Mouse (Mus musculus): ENCODE results near the gene Arnt. TPM values are rescaled to one million over a fixed set of nuclear protein-coding genes. Genes with fewer than 3 reads are reported as not detected.

The Arnt gene
- polyA plus RNA-seq, 1 experiment from 2014 or later = 52.3 TPM

DNA sequence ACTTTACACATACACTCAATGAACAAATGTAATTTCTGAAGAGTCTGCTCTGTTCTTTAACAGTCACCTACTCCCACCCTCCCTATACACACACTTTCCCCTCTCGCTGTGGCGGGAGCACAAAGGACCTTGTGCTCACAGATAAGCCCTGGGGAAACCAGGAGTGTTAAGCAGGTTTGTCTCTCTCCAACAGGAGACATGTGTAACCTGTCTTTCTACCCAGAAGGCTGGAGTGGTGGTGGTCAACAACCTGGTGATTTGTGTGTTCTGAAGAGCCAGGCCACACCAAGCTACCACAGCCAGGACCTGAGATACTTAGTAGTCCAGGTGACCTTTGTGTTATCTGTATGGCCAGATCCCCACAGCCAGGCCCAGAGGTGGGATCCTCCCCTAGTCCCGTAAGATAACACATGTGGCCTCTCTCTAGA, 82.4 kb downstream of the Arnt start:
- no peaks in the 10 kb centered on the region for H3K27me3 ChIP-seq
- 98% methylated on average over 3 of the region's 3 CpGs for WGBS
- H3K36me3 ChIP-seq = no peaks in the 10 kb centered on the region
- no peak overlapping the region for H3K4me2 ChIP-seq
- no peak overlapping the region for H3K9ac ChIP-seq
- no peak overlapping the region for H3K27ac ChIP-seq
- ATAC-seq (ENCODE audit: insufficient number of reproducible peaks, low FRiP score, low TSS enrichment, low read depth) = no peak
- H3K9me3 ChIP-seq = no peaks in the 10 kb centered on the region
- H3K4me1 ChIP-seq = peaks cover 2% of the 10 kb centered on the region; the same call in 1 of the 2 replicates
- H3K4me3 ChIP-seq = no peak overlapping the region

DNA sequence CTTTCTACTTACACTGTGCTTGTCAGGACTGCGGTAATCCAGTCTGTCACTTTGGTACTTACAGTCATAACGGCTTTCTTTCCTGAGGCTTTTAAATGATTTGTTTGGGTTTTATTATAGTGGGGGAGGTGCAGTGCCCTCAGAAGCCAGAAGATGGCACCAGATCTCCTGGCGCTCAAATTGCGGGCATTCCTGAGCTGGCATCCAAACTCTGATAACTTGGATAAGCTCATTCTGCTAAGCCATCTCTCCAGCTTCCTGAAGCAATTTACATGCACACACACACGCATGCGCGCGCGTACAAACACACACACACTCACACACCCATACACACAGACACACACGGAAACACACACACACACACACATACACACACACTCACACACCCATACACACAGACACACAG, 83.3 kb downstream of the Arnt start:
- no peak for ATAC-seq (ENCODE audit: insufficient number of reproducible peaks, low FRiP score, low TSS enrichment, low read depth)

DNA sequence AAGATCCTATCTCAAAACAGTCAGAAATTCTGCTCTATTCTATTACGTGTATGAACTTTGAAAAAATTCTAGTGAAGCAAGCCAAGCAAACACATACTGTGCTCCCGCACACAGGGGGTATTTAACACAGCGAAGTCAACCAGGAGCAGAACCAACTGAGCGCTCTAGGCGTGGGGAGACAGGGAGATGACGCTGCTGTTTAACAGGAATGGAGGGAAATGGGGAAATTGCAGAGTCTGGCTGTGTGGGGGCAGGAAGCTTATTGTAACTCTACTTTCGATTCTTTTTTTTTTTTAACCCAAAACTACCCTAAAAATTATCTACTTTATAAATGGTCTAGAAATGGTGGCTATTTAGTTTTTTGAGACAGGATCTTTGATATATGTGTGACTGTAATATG, 84.7 kb downstream of the Arnt start:
- Histone ChIP-seq H3K36me3 (no peaks in the 10 kb centered on the region), H3K27me3 (no peaks in the 10 kb centered on the region), H3K9me3 (no peaks in the 10 kb centered on the region), H3K4me2 (no peak overlapping the region), H3K4me1 (peaks cover 2% of the 10 kb centered on the region; the same call in 1 of the 2 replicates), H3K27ac (no peak overlapping the region), H3K4me3 (no peak overlapping the region), H3K9ac (no peak overlapping the region)
- ATAC-seq (ENCODE audit: insufficient number of reproducible peaks, low FRiP score, low TSS enrichment, low read depth) = no peak
- 77% methylated on average over 7 of the region's 7 CpGs for WGBS

More for the DNA sequence above, 83.3 kb downstream of the Arnt start:
- Histone ChIP-seq H3K9ac (no peak overlapping the region), H3K36me3 (no peaks in the 10 kb centered on the region), H3K4me2 (no peak overlapping the region), H3K27ac (no peak overlapping the region), H3K4me1 (peaks cover 2% of the 10 kb centered on the region; the same call in 1 of the 2 replicates), H3K4me3 (no peak overlapping the region), H3K9me3 (no peaks in the 10 kb centered on the region), H3K27me3 (no peaks in the 10 kb centered on the region)
- WGBS = 18% methylated on average over 10 of the region's 10 CpGs

DNA sequence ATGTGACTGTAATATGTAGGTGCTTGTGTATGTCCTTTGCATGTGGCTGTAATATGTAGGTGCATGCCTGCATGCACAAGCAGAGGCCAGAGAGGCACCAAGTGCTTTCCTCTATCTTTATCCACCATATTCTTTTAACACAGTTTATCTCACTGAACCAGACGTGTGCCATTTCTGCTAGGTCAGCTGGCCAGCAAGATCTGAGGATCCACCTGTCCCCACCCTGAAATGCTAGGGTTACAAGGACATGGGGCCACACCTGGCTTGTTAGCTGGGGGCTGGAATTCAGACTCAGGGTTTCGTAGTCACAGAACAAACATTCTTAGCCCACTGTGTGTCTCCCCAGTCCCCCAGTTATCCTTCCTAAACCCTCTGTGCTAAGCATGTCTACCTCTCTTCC, 85.1 kb downstream of the Arnt start:
- H3K9ac ChIP-seq = no peak overlapping the region
- peaks cover 2% of the 10 kb centered on the region; the same call in 1 of the 2 replicates for H3K4me1 ChIP-seq
- ATAC-seq (ENCODE audit: insufficient number of reproducible peaks, low FRiP score, low TSS enrichment, low read depth) = no peak
- H3K4me2 ChIP-seq = no peak overlapping the region
- no peaks in the 10 kb centered on the region for H3K9me3 ChIP-seq
- H3K27me3 ChIP-seq = no peaks in the 10 kb centered on the region
- H3K36me3 ChIP-seq = no peaks in the 10 kb centered on the region
- H3K4me3 ChIP-seq = no peak overlapping the region
- H3K27ac ChIP-seq = no peak overlapping the region
- WGBS = 67% methylated on average over 2 of the region's 2 CpGs

DNA sequence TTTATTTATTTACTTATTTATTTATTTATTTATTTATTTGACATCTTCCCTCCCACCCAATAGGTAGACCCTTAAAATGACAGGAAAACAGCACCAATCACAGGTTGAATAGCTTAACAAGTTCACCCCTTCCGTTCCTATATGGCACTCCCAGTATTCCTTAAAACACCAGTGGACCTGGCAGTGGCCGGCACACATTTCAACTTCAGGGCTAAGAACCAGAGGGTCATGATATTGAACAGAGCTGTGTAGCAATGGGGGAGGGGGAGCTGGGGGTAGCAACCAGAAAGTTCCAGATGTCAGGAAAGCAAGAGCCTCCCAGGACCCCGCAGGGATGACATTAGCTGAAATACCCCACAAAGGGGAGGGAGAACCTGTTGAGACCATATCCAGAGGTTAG, 85.9 kb downstream of the Arnt start:
- Histone ChIP-seq H3K4me3 (no peak overlapping the region), H3K9me3 (no peaks in the 10 kb centered on the region), H3K4me2 (no peak overlapping the region), H3K9ac (no peak overlapping the region), H3K36me3 (no peaks in the 10 kb centered on the region), H3K27me3 (no peaks in the 10 kb centered on the region), H3K4me1 (peaks cover 2% of the 10 kb centered on the region; the same call in 1 of the 2 replicates), H3K27ac (no peak overlapping the region)
- no peak for ATAC-seq (ENCODE audit: insufficient number of reproducible peaks, low FRiP score, low TSS enrichment, low read depth)
- 89% methylated on average over 3 of the region's 3 CpGs for WGBS

DNA sequence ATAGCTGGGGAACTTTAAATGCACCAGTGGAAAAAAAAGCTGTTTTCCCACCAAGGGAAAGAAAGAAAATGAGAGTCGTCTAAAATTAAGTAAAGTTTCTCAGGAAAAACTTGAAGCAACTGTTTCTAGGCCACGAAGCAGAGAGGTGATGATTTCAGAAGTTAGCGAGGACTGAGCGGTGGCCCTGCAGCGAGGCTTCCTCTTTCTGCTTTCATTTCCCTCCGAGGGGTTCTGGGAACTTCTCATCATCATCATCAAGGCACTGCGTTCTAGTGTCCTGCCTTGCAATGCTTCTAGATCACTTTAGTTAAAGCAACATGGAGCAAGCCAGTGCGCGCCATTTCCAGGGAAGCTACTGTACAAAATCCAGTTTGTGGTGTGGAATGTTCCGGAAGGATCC, 87.0 kb downstream of the Arnt start:
- 81% methylated on average over 10 of the region's 10 CpGs for WGBS
- ATAC-seq (ENCODE audit: insufficient number of reproducible peaks, low FRiP score, low TSS enrichment, low read depth) = no peak
- Histone ChIP-seq H3K4me2 (no peak overlapping the region), H3K27me3 (no peaks in the 10 kb centered on the region), H3K36me3 (no peaks in the 10 kb centered on the region), H3K27ac (no peak overlapping the region), H3K4me3 (no peak overlapping the region), H3K9ac (no peak overlapping the region), H3K4me1 (peaks cover 2% of the 10 kb centered on the region; the same call in 1 of the 2 replicates), H3K9me3 (no peaks in the 10 kb centered on the region)

DNA sequence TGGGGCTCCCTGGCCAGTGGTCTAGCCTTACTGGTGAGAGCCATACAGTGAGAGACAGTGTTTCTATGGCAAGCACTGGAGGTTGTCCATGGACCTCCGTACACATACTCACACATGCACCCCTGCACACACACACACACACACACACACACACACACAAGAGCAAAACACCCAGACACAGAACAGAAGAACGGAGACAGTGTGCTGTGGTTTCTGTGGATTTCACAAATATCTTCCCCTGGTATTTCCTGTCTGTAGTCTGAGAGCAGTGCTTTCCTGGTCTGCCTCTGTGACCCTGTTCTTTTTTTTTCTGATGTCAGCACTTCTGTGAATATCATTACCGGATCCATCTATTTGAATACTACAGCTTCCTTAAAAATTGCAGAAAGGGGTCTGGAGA, 89.5 kb downstream of the Arnt start:
- H3K27ac ChIP-seq = no peak overlapping the region
- 54% methylated on average over 3 of the region's 3 CpGs for WGBS
- H3K4me2 ChIP-seq = no peak overlapping the region
- no peaks in the 10 kb centered on the region for H3K27me3 ChIP-seq
- H3K9me3 ChIP-seq = no peaks in the 10 kb centered on the region
- H3K9ac ChIP-seq = no peak overlapping the region
- H3K4me3 ChIP-seq = no peak overlapping the region
- H3K36me3 ChIP-seq = no peaks in the 10 kb centered on the region
- H3K4me1 ChIP-seq = no peaks in the 10 kb centered on the region
- ATAC-seq (ENCODE audit: insufficient number of reproducible peaks, low FRiP score, low TSS enrichment, low read depth) = no peak

DNA sequence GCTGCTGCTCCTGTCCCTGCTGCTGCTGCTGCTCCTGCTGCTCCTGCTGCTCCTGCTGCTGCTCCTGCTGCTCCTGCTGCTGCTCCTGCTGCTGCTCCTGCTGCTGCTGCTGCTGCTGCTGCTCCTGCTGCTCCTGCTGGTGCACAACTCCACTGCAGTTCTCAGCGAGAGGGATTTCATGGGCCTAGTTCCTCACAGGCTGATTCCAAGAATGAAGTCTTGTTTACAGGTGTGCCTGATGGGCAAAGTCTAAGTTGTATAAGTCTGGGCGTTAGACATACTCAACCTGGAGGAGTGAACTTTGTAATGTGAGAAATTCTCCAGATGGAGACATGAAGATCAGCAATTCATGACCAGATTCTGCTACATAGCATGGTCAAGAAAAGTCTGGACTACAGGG, 90.5 kb downstream of the Arnt start:
- ATAC-seq (ENCODE audit: insufficient number of reproducible peaks, low FRiP score, low TSS enrichment, low read depth) = no peak

DNA sequence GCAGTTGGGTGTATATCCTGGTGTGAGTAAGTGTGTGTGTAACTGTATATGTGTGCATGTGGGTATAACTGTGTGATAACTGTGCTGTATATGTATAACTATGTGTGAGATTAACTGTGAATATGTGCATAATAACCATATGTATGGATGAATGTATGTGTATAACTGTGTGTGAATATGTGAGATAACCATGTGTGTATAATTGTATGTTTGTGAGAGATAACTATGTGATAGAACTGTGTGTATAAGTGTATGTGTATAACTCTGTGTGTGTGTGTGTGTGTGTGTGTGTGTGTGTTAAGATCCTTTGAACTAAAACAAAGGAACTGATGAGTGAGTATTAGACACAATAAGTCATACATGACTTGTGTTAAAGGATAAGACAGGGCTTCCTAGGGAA, 91.9 kb downstream of the Arnt start:
- Histone ChIP-seq H3K4me2 (no peak overlapping the region), H3K36me3 (no peaks in the 10 kb centered on the region), H3K9ac (no peak overlapping the region), H3K9me3 (no peaks in the 10 kb centered on the region), H3K4me1 (no peaks in the 10 kb centered on the region), H3K4me3 (no peak overlapping the region), H3K27ac (no peak overlapping the region), H3K27me3 (no peaks in the 10 kb centered on the region)
- ATAC-seq (ENCODE audit: insufficient number of reproducible peaks, low FRiP score, low TSS enrichment, low read depth) = no peak

More for the DNA sequence above, 90.5 kb downstream of the Arnt start:
- Histone ChIP-seq H3K27me3 (no peaks in the 10 kb centered on the region), H3K4me1 (no peaks in the 10 kb centered on the region), H3K36me3 (no peaks in the 10 kb centered on the region), H3K4me3 (no peak overlapping the region), H3K4me2 (no peak overlapping the region), H3K27ac (no peak overlapping the region), H3K9ac (no peak overlapping the region), H3K9me3 (no peaks in the 10 kb centered on the region)
- WGBS = 62% methylated on average over 2 of the region's 2 CpGs

DNA sequence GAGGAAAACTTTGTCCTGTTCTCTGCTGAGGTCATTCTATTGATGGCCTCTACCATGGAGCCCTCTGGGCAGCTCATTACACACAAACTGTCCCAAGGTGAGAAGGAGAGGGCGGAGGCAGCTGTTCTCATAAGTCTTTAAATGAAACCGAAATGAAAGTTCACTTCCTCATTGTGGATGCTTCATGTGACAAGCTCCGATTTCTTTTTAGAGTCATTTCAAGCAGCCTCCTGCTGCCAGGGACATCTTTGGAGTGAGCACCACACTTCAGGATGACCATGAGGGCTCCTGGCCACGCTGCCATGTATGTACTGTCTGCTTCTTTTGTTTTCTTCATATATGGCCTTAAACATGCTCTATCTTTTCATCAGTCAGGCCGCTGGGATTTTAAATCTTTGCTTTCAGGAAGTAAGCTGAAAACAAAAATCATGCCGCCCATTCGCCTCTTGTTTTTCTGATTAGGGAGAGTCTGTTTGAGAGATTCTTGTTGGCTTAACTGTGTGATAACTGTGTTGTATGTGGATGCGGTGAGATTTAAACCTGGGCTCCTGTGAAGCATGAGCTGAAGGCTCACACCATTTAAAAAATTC, 92.5 kb downstream of the Arnt start, which contains the start of gene Ctss:
Ctss (plus strand) TSS at position 165 of the 590 bp plus-strand sequence.
- ATAC-seq (ENCODE audit: insufficient number of reproducible peaks, low FRiP score, low TSS enrichment, low read depth) = no peak
- Histone ChIP-seq H3K36me3 (no peaks in the 10 kb centered on the region), H3K4me3 (no peak within 1 kb of the TSS), H3K4me1 (no peaks in the 10 kb centered on the region), H3K27ac (no peak within 1 kb of the TSS), H3K4me2 (no peak within 1 kb of the TSS), H3K9me3 (no peaks in the 10 kb centered on the region), H3K9ac (no peak within 1 kb of the TSS), H3K27me3 (no peaks in the 10 kb centered on the region)
- 84% methylated on average over 8 of the region's 8 CpGs for WGBS

DNA sequence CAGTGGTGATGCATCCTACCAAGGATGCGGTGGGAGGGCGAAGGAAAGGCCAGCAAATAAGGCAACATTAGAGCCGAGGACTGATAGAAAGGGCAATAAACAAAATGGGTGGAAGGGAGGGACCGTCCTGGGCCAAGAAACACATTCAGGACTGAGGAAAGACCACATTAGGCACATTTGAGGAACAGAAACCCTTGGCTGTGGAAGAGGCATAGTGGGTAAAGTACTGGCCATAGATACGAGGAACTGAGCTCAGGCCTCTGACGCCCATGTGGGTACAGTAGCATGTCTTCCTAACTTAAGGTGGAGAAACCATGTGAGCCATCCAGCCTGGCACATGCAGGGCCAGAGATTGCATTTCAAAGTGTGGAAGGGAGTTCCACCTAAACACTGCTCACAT, 95.6 kb downstream of the Arnt start:
- H3K9me3 ChIP-seq = no peaks in the 10 kb centered on the region
- no peaks in the 10 kb centered on the region for H3K4me1 ChIP-seq
- H3K4me3 ChIP-seq = no peak overlapping the region
- no peak overlapping the region for H3K27ac ChIP-seq
- 86% methylated on average over 6 of the region's 6 CpGs for WGBS
- H3K9ac ChIP-seq = no peak overlapping the region
- ATAC-seq (ENCODE audit: insufficient number of reproducible peaks, low FRiP score, low TSS enrichment, low read depth) = no peak
- no peaks in the 10 kb centered on the region for H3K27me3 ChIP-seq
- H3K36me3 ChIP-seq = no peaks in the 10 kb centered on the region
- no peak overlapping the region for H3K4me2 ChIP-seq

DNA sequence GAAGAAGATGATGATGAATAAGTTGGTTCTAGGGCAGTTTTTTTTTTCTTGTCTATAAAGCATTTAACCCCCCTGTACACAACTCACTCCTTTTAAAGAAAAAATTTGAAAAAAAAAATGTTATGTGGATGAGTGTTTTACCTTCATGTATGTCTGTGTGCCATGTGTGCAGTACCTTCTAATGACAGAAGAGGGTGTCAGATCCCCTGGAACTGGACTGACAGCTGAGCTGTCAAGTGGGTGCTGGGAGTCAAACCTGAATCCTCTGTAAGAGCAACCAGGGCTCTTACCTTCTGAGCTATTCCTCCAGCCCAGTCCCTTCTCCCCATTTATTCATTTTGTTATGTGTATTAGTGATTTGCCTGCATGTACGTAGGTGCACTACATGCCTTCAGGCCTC, 96.8 kb downstream of the Arnt start:
- no peak overlapping the region for H3K9ac ChIP-seq
- no peaks in the 10 kb centered on the region for H3K4me1 ChIP-seq
- no peak overlapping the region for H3K4me3 ChIP-seq
- H3K27me3 ChIP-seq = no peaks in the 10 kb centered on the region
- H3K36me3 ChIP-seq = no peaks in the 10 kb centered on the region
- H3K4me2 ChIP-seq = no peak overlapping the region
- no peak overlapping the region for H3K27ac ChIP-seq
- 81% methylated on average over 1 of the region's 1 CpGs for WGBS
- H3K9me3 ChIP-seq = no peaks in the 10 kb centered on the region
- ATAC-seq (ENCODE audit: insufficient number of reproducible peaks, low FRiP score, low TSS enrichment, low read depth) = no peak

DNA sequence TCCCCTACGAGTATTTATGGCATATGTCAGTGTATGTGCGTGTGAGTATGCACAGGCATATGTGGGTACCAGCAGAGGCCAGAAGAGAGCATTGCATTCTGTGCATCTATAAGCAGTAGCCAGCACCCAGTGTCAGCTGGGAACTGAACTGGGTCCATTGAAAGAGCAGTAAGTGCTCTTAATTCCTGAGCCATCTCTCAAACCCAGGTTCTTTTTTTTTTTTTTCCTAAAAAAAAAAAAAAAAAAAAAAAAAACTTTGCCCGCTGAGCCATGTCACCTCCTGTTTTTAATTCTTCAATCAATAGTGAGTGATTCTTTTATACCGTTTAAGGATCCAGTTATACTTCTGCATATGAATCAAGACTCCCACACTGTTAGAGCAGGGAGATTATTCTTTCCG, 99.2 kb downstream of the Arnt start:
- ATAC-seq (ENCODE audit: insufficient number of reproducible peaks, low FRiP score, low TSS enrichment, low read depth) = no peak

More for the DNA sequence above, 99.2 kb downstream of the Arnt start:
- no peak overlapping the region for H3K4me2 ChIP-seq
- 87% methylated on average over 5 of the region's 5 CpGs for WGBS
- no peak overlapping the region for H3K27ac ChIP-seq
- no peaks in the 10 kb centered on the region for H3K27me3 ChIP-seq
- no peaks in the 10 kb centered on the region for H3K9me3 ChIP-seq
- no peaks in the 10 kb centered on the region for H3K4me1 ChIP-seq
- H3K9ac ChIP-seq = no peak overlapping the region
- H3K4me3 ChIP-seq = no peak overlapping the region
- no peaks in the 10 kb centered on the region for H3K36me3 ChIP-seq

Data from limb, embryonic 15.5 days (tissue).